Mouse (Mus musculus) brain, embryonic 18.5 days (tissue): ENCODE data around the gene Zic1.

Source experiments
- DNase-seq: peaks from one replicate; pipeline ENCODE4 v3.0.0-alpha.2; 2012; ENCODE audit warnings: low read depth, low spot score

Zic1 gene

DNA sequence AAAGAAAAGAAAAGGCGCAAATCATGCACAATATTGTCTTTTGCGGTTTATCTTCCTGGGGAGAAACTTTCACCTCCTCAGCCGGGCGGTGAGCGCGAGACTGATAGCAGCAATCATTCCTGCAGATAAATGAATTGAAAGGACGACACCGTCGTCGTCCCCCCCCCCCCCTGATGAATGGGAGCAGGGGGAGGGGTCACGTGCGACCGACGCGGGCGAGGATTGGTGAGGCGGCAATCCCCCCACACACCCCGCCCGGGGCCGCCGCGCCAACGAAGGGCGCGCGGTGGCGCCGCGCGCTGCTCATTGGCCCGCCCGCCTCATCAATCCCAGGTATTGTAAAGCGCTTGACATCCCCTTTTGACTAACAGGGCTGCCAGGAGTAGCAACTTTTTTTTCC, at the start of gene Zic1:
Gene Zic1, minus strand, starts transcription at position 147 of the 400 bp plus-strand sequence.
- DNase-seq: no peak

DNA sequence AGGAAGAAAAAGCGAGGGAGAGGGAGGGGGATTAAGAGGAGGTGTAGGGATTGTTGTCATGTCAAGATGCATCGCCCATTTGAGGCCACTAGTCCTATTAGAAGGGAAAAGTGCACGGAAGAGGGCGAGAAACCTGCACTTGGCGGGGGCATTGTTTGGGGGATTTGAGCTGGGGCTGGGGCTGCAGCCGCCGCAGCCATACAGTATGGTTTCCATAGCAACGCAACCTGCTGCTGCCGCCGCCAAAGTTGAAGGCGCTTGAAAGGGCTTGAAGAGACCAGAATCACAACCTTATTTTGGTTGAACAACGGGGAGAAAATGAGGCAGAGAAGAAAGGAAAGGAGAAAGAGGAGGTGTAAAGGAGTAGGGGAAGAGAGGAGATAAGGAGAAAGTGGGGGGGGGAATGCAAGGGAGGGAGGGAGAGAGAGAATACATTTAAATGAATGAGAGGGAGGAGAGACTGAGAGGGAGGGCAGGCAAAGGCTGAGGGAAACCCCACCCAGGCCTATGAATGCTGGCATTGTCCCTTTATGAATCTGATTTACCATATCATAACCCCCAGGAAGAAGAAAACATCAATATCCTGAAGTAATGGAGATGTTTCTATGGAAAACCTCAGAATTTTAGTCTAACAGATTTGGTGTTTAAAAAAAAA, 48.5 kb upstream of the Zic1 start:
- DNase-seq: no peak

- no peak for DNase-seq
Observed at GRCm38 (mm10) chr9:91409771-91410170, 44.2 kb upstream of the Zic1 start.

GRCm38 (mm10) chr9:91406258-91406763, 40.7 kb upstream of the Zic1 start:
- DNase-seq: no peak

- no peak for DNase-seq
Observed at GRCm38 (mm10) chr9:91405753-91406178, 40.2 kb upstream of the Zic1 start.

DNA sequence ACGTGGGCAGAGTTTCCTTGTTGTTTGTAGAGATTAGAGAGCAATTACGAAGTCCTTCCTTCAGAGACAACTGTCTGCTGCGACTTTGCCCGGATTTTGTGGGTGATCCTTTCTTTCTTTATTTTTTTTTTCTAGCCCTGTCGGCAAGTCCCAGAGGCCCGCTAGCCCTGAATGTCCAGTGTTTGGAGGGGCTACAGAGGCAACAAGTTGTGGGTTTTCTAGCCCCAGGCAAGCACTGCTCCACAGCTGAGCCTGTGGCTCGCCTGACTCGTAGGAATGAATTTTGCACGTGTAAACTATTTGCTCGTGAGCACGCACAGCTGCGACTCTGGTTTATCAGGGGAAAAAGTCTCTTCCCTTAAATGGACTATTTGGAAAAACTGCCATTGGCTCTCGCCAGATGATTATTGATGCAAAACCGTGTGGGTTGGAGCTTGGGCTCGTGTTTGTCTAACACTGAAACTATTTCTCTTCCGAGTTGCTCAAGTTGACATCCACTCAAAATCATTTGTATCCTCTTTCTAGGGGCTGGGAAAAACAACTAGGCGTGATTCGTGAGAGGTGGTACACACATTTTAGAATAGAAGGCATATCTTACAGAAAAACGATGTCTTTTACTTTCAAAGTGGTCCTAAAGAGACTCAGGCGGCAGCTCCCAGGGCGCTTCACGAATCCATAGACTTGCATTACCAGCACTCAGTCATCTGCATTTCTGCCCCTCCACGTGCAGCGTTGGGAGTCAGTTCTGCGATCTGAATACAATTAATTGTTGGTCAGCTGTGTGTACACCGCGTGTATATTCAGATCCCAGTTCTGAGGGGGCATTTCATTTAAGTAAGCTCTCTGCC, 39.5 kb upstream of the Zic1 start:
- no peak for DNase-seq

DNA sequence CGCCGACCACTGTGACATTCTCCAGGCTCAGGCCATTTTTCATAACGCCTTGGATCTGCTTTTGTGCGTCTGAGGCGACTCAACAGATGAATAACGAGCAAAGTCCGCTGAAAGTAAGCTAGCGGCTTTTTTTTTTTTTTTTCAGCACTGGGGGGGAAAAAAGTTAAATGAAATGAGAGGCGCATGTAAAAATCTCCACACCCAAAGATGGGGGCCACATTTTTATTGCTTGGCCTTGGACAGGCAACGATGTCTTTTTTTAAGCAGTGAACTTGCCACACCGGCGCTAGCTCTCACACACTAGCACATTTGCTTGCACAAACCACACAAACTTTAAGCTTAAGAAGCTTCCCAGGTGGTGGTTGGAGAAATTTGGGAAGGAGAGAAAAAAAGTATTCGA, 38.6 kb upstream of the Zic1 start:
- no peak for DNase-seq

DNA sequence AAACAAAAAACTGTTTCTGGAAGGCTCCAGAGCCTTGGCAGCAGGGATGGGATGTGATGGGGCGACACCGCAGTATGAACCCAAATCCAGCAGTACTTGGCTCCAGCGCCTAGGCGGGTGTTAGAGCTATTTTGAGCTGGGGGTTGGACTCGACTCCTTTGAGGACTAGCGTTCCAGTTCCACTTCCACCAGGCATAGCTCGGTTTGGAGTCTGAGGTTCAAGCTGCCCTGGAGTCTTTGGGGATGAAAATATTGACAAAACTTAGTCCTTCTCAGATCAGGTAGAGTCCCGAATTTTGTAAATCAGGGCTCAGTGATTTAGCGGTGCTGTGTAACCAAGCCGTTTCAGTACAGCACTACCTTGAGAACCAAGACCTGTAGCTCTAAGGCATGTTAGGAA, 35.9 kb upstream of the Zic1 start:
- no peak for DNase-seq

GRCm38 (mm10) chr9:91400482-91401093, 35.0 kb upstream of the Zic1 start:
- no peak for DNase-seq

GRCm38 (mm10) chr9:91399976-91400375, 34.4 kb upstream of the Zic1 start:
- no peak for DNase-seq

DNA sequence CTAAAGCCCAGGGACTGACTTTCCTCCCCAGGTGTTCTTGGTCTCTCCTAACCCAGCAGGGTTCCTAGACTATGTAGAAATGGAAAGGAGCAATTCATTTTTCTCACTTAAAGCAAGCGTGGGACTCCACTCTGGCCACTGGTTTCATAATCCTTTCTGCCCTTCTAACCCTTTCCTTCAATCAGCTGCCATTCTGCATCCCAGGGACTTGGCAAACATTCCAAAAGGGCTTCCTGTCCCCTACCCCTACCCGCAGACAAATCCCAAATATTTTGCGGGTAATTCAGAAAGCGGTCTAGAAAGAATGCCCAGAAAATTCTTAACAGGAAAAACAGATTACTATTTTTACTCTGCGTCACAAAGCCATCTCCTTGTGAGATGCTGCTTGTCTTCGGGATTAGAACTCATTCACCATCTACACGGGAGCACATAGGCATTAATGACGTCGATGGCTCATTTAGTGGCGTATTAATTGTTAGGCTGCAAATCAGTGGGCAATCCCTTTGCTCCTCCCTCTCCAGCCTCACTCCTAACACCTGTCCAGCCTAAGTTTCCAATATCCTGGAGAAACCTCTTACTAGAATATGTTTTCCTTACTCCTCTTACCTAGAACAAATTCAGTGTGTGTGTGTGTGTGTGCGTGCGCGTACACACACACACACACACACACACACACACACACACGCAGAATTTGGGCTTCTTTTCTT, 29.6 kb upstream of the Zic1 start:
- no peak for DNase-seq

DNA sequence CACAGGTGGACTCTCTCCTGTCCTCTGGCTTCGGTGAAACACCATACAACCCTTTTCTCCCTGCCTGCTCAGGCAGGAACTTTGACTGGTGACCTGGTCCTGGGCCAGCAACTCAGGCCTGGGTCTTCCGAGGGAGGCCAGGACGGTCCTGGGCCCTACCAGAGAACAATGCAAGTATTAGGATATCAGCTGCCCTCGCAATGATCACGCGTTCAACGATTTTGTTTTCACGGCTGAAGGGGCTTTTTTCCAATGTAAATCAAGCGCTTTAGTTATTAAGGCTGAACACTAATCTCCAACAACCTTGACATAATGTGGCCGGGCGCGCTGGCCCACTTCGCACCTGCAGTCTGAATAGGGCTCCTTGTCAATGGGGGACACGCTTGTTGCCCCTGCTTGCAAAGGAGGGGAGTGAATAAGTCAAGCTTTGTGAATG, 28.6 kb upstream of the Zic1 start:
- DNase-seq: no peak

GRCm38 (mm10) chr9:91393376-91394068, 27.9 kb upstream of the Zic1 start:
- no peak for DNase-seq

DNA sequence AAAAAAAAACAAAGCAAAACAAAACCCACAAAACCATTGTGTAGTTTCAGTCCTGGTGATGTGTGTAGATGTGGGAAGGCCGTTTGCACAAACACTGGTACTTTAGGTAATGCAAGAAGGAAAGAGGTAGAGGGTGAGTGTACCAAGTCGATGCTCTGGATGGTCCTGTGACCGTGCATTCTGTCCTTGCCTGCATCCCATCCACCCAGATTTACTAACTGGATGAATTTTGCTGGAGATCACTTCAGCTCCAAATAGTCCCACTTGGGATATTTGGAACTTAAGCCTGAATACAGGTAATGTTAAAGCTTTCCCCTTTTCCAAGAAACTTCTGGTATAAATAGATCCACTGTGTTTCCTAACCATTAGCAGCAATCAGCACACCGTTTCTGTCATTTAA, 22.6 kb upstream of the Zic1 start:
- no peak for DNase-seq

DNA sequence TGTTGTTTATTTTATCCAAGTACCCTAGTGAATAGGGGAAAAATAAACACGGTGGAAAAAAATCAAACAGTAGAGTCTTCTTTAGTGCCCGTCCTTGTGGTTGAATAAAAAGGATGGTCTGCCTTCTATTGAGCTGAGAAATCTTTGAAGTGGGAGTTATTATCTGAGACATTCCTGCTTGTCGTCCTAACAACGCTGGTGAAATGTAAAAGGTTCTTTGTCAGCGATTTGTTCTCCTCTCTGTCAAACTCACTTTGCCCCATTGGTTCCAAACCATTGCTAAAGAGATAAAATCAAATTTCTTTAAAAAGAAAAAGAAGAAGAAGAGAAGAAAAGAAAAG, 22.1 kb upstream of the Zic1 start:
- no peak for DNase-seq

DNA sequence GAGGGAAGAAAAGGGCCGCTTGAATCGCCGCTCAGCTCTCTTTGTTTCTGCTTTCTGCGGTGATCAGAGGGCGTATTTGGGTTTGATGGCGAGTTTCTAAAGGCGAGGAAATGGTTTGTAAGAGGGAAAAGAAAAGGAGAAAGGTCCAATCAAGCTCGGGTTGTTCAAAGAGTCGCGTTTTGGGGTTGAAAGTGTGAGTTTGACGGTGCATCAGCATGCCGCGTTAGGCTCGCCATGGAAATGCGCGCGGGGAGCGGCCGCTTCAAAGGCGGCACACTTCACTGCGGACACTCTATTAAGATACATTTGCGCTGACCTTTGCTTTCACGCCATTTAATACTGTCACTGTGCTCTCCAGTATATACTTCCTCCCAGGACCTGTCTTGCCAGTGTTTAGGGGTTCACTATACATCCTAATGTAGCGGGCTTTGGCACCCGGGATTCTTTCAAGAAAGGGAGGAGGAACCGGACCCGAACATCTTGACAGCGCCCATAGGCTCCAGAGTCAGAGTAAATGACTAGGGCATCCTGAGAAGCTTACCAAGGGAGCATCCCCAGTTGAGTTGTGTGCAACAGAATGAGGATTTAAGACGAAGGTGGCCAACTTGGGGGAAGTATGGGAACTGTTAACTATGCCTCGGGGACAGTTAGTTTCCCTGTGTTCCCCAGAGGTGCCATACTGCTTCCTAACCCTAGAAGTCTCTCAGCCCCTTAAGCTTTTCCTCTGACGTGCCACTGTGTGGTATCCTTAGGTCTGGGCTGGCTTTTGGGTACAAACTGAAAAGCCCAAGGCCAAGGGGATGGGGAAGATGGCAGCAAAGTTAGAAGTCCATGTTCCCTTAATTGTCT, 21.5 kb upstream of the Zic1 start:
- no peak for DNase-seq

DNA sequence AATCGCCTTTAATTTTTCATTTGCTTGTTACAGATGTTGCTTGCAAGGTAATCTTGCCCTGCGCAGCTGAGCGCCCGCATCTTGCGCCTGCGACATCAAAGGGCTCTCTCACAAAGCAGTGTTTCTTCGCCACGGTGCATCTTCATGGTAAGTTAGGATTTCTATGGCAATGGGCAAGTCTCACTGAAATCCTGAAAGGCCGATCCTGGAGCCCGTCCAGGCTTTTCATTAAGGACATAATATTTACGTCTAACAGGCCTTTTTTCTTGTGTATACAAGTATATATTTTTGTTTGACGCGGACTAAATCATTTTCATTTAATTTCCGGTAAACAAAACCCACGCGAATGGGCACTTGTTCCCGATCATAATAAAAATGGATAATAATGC, 20.9 kb upstream of the Zic1 start:
- no peak for DNase-seq

DNA sequence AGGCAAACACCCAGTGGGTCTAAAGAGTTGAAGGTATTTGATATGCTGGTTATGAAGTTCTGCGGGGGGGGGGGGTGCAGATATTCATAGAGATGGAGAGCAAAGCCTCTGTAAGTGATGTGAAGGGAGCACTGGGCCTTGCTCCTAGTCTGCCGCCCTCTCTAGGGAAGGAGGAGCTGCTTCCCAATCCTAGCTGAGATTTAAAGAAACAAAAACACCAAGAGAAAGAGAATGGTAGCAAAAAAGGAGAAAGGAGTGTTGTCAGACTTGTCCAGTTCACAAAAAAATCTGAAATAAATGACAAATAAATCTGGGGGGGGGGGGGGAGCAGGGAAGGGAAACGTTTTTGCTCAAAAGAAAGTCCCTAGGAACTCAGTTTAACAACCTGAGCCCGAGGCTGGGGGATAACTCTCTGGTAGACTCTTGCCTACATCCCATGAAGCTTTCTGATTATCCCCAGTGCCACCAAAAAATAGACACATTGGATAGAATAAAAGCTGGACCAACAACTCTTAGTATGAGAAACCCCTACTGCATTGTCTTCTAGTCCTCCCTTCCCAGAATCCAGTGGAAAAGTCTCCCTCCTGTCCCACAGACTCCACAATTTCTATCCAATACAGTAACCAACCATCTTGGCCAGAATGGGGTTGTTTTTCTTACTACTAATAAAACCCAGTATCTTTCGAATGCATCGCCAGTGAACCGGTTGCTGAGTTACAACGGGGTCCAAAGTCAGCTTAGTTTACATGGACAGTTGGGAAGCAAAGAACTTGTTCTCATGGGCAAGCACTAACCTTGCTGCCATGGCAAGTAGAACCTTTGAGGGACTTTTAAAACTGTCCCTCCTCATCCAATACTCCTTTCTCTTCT, 20.2 kb upstream of the Zic1 start:
- no peak for DNase-seq
